Mouse (Mus musculus): ENCODE measurements around the gene Ubr2. TPM values are rescaled to one million over a fixed set of nuclear protein-coding genes. Genes with fewer than 3 reads are reported as not detected.

Ubr2 gene
- 11.6 and 12.9 TPM in 2 replicates for polyA plus RNA-seq (2015; fragmentation: Nextera tagmentation; extraction: Ambion mirVana)

DNA sequence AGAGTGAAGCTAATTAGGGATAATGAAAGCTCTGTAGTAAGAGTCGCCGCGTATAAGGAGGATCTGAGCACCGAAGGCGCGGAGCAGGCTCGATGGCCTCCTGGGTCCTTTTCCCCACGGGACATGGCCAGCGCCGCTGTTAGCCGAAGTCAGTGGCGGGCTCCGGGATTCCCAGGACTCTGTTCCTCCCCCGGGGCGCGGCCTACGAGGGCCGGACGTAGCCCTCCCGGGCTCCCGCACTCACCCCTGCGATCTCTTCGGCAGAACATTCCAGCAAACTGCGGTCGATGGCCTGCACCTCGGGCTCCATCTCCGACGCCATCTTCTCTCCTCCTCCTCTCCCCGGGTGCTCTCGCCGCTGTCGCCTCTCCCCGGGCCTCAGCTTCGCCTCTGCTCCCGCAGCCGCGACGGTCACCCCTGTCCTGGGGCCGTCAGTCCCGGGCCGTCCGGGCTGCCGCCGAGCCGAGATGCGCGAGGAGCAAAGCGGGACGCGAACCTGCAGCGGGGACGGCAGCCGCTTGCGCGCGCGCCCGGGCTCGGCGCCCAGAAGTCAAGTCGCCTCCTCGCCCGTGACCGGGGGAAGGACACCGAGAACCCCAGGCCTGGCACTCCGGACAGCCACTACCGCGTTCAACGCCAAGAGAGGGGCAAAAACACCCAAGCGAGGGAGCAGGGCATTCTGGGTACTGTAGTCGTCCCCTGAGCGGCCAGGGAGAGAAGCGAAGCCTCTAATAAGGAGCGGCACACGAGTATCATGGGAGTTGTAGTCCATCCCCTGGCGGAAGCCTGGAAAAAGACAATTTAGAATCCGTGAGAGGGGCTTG, at the start of gene Ubr2:
TSS of gene Ubr2 (minus strand) at position 659 of the 824 bp plus-strand sequence.

DNA sequence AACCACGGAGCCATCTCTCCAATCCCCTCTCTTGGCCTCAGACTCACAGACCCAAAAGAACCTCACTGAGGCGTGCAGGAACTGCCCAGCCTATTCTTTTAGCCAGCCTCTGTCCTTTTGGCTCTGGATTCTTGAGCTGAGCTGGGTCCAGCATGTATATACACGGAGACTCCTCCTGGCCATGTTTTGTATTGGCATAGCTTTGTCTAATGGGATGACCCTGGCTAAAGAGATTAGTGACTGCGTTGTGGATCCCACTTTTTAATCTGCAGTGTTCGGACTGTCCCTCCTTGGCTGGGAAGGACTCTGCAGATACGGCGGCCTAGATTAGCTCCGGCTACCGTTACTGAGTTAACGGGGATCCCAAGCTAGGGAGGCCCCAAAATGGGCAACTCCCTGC, 100.2 kb downstream of the Ubr2 start, which contains the start of gene Prph2:
TSS of gene Prph2 (plus strand) at position 274 of the 400 bp plus-strand sequence.

DNA sequence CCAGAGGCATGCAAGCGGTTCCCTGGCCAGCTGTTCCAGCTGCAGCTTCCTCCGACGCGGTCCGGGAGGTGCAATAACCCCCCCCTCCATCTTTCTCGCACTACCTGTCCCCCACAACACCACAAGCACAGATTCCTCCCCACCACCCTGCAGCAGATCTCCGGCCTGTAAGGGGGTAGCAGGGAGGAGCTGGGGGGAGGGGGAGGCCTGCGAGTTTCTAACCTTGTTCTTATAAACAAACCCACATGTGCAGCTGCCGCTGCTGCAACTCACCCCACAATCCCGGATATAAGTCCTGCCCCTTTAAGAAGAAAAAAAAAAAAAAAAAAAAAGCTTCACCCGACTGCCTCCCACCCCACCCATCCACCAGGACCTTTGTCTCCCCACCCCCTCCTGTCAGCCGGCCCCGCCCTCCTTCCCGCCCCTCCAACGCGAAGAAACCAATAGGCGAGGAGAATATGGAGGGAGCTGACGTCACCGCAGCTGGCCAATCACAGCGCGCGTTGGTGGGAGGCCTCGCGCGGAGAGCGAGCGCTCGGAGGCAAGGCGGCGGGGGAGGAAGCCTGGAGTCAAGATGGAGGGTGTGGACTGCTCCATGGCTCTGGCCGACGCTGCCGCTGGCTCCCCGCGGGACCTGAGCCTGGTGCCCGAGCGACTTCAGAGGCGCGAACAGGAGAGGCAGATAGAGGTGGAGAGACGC, 120.1 kb downstream of the Ubr2 start, which contains the start of gene Tbcc:
TSS of gene Tbcc (plus strand) at position 569 of the 700 bp plus-strand sequence.

Other genes with a start within 250 kb of the Ubr2 start
- 0.10 and 0.30 TPM in 2 replicates for gene Ptcra, start 246.8 kb downstream of the Ubr2 start, polyA plus RNA-seq (2015; fragmentation: Nextera tagmentation; extraction: Ambion mirVana)
- gene 2310039H08Rik, start 237.9 kb downstream of the Ubr2 start, polyA plus RNA-seq (2015; fragmentation: Nextera tagmentation; extraction: Ambion mirVana) = 63.8 and 67.7 TPM in 2 replicates
- gene Rpl7l1, start 227.9 kb downstream of the Ubr2 start, polyA plus RNA-seq (2015; fragmentation: Nextera tagmentation; extraction: Ambion mirVana) = 83.3 and 83.9 TPM in 2 replicates
- 3.3 and 3.9 TPM in 2 replicates for gene Bicral, start 152.1 kb downstream of the Ubr2 start, polyA plus RNA-seq (2015; fragmentation: Nextera tagmentation; extraction: Ambion mirVana)
- gene Tbcc, start 119.9 kb downstream of the Ubr2 start, polyA plus RNA-seq (2015; fragmentation: Nextera tagmentation; extraction: Ambion mirVana) = 30.4 and 33.0 TPM in 2 replicates
- gene Prph2, start 100.1 kb downstream of the Ubr2 start, polyA plus RNA-seq (2015; fragmentation: Nextera tagmentation; extraction: Ambion mirVana) = not detected in 2 replicates